Mouse (Mus musculus) embryonic fibroblast, embryonic 13.5 days (primary cell): ENCODE measurements at regions not wholly inside any gene's neighbourhood (a gene's known extent, or its start where the extent isn't known, plus 50 kb on each side); places are given as distances from the start of the nearest gene placed in this dataset.

Experiments used
- H3K27ac ChIP-seq: 2 replicates; pipeline ENCODE4 v1.5.1; 2012; ENCODE audit warnings: low read length, control low read depth, inconsistent platforms; ENCODE audit not compliant: insufficient read depth
- H3K4me1 ChIP-seq: 2 replicates; pipeline ENCODE4 v1.6.1; 2011; ENCODE audit warnings: low read length; ENCODE audit not compliant: control insufficient read depth, insufficient read depth
- H3K4me3 ChIP-seq: 2 replicates; pipeline ENCODE4 v1.5.1; 2011; ENCODE audit warnings: mild to moderate bottlenecking, control low read depth, low read length; ENCODE audit not compliant: insufficient read depth
- CTCF ChIP-seq: IDR thresholded peaks from 2 replicates; pipeline ENCODE4 v1.5.1; 2011; ENCODE audit warnings: mild to moderate bottlenecking, control low read depth, low read length, moderate library complexity, borderline replicate concordance; ENCODE audit not compliant: insufficient read depth
- POLR2A ChIP-seq: IDR thresholded peaks from 2 replicates; pipeline ENCODE4 v1.6.1; 2011; ENCODE audit warnings: low read depth, mild to moderate bottlenecking, control low read depth, low read length, moderate library complexity

DNA sequence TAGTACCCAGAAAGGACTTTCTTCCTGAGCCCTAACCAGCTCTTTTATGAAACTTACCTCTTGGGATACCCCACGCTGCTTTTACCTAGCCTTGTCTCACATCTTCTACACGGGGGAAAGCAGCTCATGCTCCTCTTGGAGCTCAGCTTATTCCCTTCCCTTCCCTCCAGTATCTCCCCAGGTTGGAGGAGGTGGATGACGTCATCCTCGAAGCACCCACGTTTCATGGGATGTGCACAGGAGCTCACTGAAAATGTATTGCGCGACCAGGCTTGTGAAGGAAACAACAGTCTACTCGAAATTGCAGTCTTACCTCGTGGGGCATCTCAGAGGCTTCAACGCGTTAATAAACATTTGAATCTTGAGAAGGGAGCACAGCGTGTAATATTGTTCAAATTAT lies 97.2 kb upstream of the Calcoco1 start:
- TF ChIP-seq CTCF = no peak
- TF ChIP-seq POLR2A = no peak
- no peaks in the 10 kb centered on the region for H3K4me1 ChIP-seq
- H3K4me3 ChIP-seq = no peak overlapping the region
- no peak overlapping the region for H3K27ac ChIP-seq

DNA sequence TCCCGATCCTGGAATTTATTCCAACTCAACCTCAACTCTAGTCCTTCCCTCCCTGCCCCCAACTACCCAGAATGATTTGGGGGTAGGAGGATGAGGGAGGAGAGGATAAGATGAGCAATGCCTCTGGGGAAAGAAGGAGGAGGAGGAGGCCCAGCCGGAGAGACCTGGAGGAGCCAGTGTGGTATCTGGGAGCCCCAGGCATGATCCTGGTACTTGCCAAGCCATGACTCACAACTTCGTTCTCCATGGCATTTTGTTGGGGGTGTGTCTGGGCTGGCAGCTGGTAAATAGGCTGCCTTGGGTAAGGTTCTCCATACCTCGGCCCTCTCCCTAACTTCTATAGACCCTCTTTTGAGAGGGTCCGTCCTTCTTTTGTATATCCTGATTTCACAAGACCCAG lies 81.2 kb upstream of the Hoxc13 start:
- Histone ChIP-seq H3K4me1 (no peaks in the 10 kb centered on the region), H3K4me3 (no peak overlapping the region), H3K27ac (no peak overlapping the region)
- TF ChIP-seq CTCF = no peak
- no peak for TF ChIP-seq POLR2A

DNA sequence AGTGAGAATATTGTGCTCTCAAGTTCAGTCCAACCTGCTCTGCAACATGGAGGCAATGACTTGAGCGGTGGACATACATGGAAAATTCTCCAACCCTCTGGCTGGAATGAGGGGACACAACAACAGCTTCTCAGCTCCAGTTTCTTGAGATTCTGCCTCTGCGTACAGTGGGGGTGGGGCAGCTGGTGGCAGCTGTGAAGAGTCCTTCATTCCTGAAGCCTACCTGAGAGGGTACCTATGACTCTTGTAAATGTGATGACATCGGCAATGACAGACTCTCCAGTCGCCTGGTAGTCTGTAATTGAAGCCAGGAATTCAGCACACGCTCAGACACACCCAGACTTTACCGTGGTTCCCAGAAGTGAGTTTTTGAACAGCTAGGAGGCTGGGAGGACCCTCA lies 58.5 kb upstream of the Hoxc13 start:
- Histone ChIP-seq H3K4me1 (no peaks in the 10 kb centered on the region), H3K4me3 (no peak overlapping the region), H3K27ac (no peak overlapping the region)
- TF ChIP-seq POLR2A = no peak
- TF ChIP-seq CTCF = no peak

DNA sequence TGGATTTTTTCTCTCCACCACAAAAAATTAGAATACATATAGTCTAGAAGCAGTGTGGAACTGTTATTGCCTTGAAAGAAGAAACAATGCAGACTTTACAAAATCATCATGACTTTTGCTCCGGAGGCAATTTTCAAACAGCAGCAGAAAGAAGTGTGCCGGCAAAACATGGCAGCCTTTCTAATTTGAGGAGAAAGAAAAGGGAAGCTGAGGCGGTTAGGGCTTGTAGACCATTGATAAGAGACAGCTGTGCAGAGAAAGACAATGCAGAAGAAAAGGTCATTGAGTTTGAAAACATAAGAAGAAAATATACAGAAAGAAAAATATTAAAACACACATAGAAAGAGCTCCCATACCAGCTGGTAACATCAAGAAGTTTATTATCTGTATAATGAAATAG lies 54.1 kb upstream of the Hoxc13 start:
- Histone ChIP-seq H3K27ac (no peak overlapping the region), H3K4me3 (no peak overlapping the region), H3K4me1 (no peaks in the 10 kb centered on the region)
- TF ChIP-seq CTCF (no peak), POLR2A (no peak)
